Mouse (Mus musculus): Measurements from ENCODE around the gene Slc38a8. TPM values are rescaled to one million over a fixed set of nuclear protein-coding genes. Genes with fewer than 3 reads are reported as not detected.

Slc38a8 gene
- polyA plus RNA-seq, 1 experiment from 2014 or later = not detected

DNA sequence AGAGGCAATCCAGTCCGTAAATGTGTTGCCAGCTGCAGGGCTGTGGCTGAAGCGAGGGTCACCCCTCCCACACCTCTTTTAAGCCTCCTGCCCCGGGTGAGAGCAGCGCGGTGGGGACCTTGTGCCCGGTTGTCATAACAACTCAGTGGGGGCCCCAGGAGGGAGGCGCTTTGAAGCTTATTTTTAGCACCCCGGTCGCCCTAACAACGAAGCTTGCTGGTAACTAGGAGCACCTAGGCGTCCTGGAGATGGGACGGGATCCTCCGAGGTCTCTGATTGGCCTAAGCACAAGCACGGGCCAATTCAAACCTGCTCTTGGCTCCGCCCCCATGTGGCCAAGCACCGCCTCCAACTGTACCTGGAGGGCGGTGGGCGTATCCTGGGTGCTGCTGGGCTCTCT, 35.4 kb downstream of the Slc38a8 start:
- Histone ChIP-seq H3K36me3 (ENCODE audit: control insufficient read depth, insufficient read depth, low read length) (no peaks in the 10 kb centered on the region), H3K4me3 (replicated peaks; ENCODE audit: low read length) (no peak overlapping the region), H3K4me2 (ENCODE audit: low read depth, low read length) (peak overlapping the region; percentile 41; the same call in 1 of the 2 replicates), H3K4me1 (ENCODE audit: control insufficient read depth, insufficient read depth, low read length) (peaks cover 11% of the 10 kb centered on the region; the same call in 1 of the 2 replicates), H3K27me3 (ENCODE audit: control insufficient read depth, insufficient read depth, low read length) (0 out of 2 replicates have a peak, but pooled peaks cover 2% of the 10 kb centered on the region), H3K27ac (ENCODE audit: low read length) (no peak overlapping the region), H3K9ac (ENCODE audit: low read length) (no peak overlapping the region), H3K9me3 (replicated peaks; ENCODE audit: control insufficient read depth, low read length) (no peaks in the 10 kb centered on the region)
- WGBS = 1% methylated on average over 18 of the region's 18 CpGs
- ATAC-seq (ENCODE audit: insufficient read depth, low FRiP score) = peak; percentile 45; the same call in 1 of the 2 replicates

DNA sequence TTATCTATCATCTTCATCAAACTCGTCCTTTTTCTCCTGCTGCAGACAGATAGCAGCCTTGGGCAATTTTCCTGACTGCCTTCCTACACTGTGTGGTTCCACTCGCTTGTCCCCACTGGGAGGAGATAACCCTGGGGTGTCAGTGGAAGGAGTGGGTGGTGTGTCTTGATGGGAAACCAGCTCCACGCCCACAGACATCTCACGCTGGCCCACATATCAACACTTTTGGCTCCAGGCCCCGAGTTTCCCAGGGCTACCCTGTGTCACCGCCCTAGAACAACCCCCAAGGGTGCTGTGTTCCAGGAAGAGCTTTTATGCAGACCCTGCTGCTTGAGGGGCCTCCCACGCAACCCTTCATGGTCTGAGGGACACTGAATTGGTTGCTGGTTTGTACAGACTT, 37.8 kb downstream of the Slc38a8 start:
- 0 out of 2 replicates have a peak, but pooled peaks cover 2% of the 10 kb centered on the region for H3K27me3 ChIP-seq (ENCODE audit: control insufficient read depth, insufficient read depth, low read length)
- H3K9me3 ChIP-seq (replicated peaks; ENCODE audit: control insufficient read depth, low read length) = no peaks in the 10 kb centered on the region
- H3K27ac ChIP-seq (ENCODE audit: low read length) = no peak overlapping the region
- H3K4me1 ChIP-seq (ENCODE audit: control insufficient read depth, insufficient read depth, low read length) = peaks cover 14% of the 10 kb centered on the region; the same call in 1 of the 2 replicates
- WGBS = 69% methylated on average over 7 of the region's 7 CpGs
- no peak for ATAC-seq (ENCODE audit: insufficient read depth, low FRiP score)
- no peaks in the 10 kb centered on the region for H3K36me3 ChIP-seq (ENCODE audit: control insufficient read depth, insufficient read depth, low read length)
- no peak overlapping the region for H3K4me3 ChIP-seq (replicated peaks; ENCODE audit: low read length)
- H3K9ac ChIP-seq (ENCODE audit: low read length) = no peak overlapping the region
- H3K4me2 ChIP-seq (ENCODE audit: low read depth, low read length) = no peak overlapping the region

DNA sequence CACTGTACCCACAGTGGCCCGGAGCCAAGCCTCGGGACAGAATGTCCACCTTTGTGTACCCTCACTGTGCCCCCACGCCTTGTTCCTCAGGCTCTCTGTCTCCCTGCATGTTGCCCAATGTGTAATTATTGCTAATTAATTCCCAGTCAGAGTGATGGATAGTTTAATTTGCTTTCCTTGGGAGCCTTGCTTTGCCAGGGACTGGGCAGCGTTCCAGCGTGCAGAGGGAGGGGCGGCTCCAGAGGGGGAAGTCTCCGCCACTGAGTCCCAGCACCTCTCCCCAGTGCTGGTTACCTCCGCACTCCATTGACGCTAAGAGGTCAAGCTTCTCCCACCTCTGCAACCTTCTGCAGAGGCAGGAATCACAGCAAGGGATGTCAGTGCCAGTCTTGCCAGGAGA, 40.1 kb downstream of the Slc38a8 start:
- 65% methylated on average over 9 of the region's 9 CpGs for WGBS
- H3K4me3 ChIP-seq (replicated peaks; ENCODE audit: low read length) = no peak overlapping the region
- H3K27ac ChIP-seq (ENCODE audit: low read length) = no peak overlapping the region
- H3K36me3 ChIP-seq (ENCODE audit: control insufficient read depth, insufficient read depth, low read length) = no peaks in the 10 kb centered on the region
- ATAC-seq (ENCODE audit: insufficient read depth, low FRiP score) = no peak
- peaks cover 11% of the 10 kb centered on the region; the same call in 1 of the 2 replicates for H3K4me1 ChIP-seq (ENCODE audit: control insufficient read depth, insufficient read depth, low read length)
- 0 out of 2 replicates have a peak, but pooled peaks cover 2% of the 10 kb centered on the region for H3K27me3 ChIP-seq (ENCODE audit: control insufficient read depth, insufficient read depth, low read length)
- no peaks in the 10 kb centered on the region for H3K9me3 ChIP-seq (replicated peaks; ENCODE audit: control insufficient read depth, low read length)
- H3K4me2 ChIP-seq (ENCODE audit: low read depth, low read length) = no peak overlapping the region
- no peak overlapping the region for H3K9ac ChIP-seq (ENCODE audit: low read length)

DNA sequence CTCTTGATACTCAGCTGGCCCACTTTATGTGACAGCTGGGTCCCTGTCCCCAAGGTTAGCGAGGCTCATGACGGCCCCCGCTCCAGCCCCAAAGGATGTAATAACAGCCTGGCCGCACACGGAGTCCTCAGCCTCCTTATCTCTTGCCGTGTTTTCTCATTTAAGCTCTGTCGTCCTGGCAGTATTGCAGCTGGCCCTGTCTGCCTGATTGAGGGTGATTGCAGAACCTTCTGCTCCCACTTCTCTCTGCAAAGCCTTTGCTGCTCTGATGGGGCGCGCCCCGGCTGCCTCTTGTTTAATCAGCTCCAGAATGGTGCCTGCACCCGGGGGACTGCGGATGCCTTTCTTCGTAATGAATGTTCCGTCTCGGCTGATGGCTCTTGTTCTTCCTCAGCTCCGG, 41.8 kb downstream of the Slc38a8 start:
- Histone ChIP-seq H3K36me3 (ENCODE audit: control insufficient read depth, insufficient read depth, low read length) (no peaks in the 10 kb centered on the region), H3K4me3 (replicated peaks; ENCODE audit: low read length) (no peak overlapping the region), H3K9me3 (replicated peaks; ENCODE audit: control insufficient read depth, low read length) (no peaks in the 10 kb centered on the region), H3K4me2 (ENCODE audit: low read depth, low read length) (no peak overlapping the region), H3K27ac (ENCODE audit: low read length) (no peak overlapping the region), H3K4me1 (ENCODE audit: control insufficient read depth, insufficient read depth, low read length) (0 out of 2 replicates have a peak, but pooled peaks cover 4% of the 10 kb centered on the region), H3K27me3 (ENCODE audit: control insufficient read depth, insufficient read depth, low read length) (0 out of 2 replicates have a peak, but pooled peaks cover 2% of the 10 kb centered on the region), H3K9ac (ENCODE audit: low read length) (no peak overlapping the region)
- WGBS = 28% methylated on average over 16 of the region's 16 CpGs
- ATAC-seq (ENCODE audit: insufficient read depth, low FRiP score) = no peak

DNA sequence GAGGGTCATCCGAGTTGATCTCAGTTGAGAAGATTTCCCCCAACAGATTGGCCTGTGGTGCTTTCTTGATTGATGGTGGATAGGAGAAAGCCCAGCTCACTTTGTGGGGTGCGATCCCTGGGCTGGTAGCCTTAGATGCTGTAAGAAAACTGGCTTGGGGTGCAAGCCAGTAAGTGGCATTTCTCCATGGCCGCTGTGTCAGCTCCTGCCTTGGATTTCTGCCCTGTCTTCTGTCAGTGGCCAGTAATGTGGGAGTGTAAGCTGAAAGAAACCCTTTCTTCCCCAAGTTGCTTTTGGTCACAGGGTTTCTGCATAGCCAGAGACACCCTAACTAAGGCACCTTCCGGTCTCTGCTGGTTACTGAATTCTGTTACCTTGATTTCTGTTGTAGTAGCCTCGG, 45.5 kb downstream of the Slc38a8 start:
- 75% methylated on average over 5 of the region's 5 CpGs for WGBS
- no peak overlapping the region for H3K9ac ChIP-seq (ENCODE audit: low read length)
- no peaks in the 10 kb centered on the region for H3K27me3 ChIP-seq (ENCODE audit: control insufficient read depth, insufficient read depth, low read length)
- H3K4me3 ChIP-seq (replicated peaks; ENCODE audit: low read length) = no peak overlapping the region
- H3K36me3 ChIP-seq (ENCODE audit: control insufficient read depth, insufficient read depth, low read length) = no peaks in the 10 kb centered on the region
- ATAC-seq (ENCODE audit: insufficient read depth, low FRiP score) = no peak
- H3K4me1 ChIP-seq (ENCODE audit: control insufficient read depth, insufficient read depth, low read length) = 0 out of 2 replicates have a peak, but pooled peaks cover 4% of the 10 kb centered on the region
- H3K9me3 ChIP-seq (replicated peaks; ENCODE audit: control insufficient read depth, low read length) = no peaks in the 10 kb centered on the region
- H3K4me2 ChIP-seq (ENCODE audit: low read depth, low read length) = no peak overlapping the region
- H3K27ac ChIP-seq (ENCODE audit: low read length) = no peak overlapping the region

DNA sequence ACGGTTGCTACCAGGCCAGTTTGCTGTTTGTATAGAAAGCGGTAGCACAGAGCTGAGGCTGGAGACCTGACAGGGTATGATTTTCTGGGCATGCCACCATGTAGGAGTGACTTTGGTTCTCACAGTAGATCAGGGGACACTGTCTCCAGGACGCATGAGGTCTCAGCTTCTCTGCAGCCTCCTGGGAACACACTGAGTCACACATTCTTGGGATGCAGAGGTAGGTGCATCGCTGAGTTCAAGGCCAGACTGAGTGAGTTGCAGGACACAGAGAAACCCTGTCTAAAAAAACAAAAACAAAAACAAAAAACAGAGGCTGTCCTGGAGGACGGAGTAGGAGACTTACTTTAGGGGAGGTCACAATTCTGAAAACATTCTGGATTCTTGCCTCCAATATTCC, 48.6 kb downstream of the Slc38a8 start:
- H3K27me3 ChIP-seq (ENCODE audit: control insufficient read depth, insufficient read depth, low read length) = peaks cover 7% of the 10 kb centered on the region
- no peak overlapping the region for H3K27ac ChIP-seq (ENCODE audit: low read length)
- no peaks in the 10 kb centered on the region for H3K9me3 ChIP-seq (replicated peaks; ENCODE audit: control insufficient read depth, low read length)
- no peaks in the 10 kb centered on the region for H3K4me1 ChIP-seq (ENCODE audit: control insufficient read depth, insufficient read depth, low read length)
- H3K36me3 ChIP-seq (ENCODE audit: control insufficient read depth, insufficient read depth, low read length) = no peaks in the 10 kb centered on the region
- no peak overlapping the region for H3K4me3 ChIP-seq (replicated peaks; ENCODE audit: low read length)
- 86% methylated on average over 5 of the region's 5 CpGs for WGBS
- H3K4me2 ChIP-seq (ENCODE audit: low read depth, low read length) = no peak overlapping the region
- ATAC-seq (ENCODE audit: insufficient read depth, low FRiP score) = no peak
- H3K9ac ChIP-seq (ENCODE audit: low read length) = no peak overlapping the region

DNA sequence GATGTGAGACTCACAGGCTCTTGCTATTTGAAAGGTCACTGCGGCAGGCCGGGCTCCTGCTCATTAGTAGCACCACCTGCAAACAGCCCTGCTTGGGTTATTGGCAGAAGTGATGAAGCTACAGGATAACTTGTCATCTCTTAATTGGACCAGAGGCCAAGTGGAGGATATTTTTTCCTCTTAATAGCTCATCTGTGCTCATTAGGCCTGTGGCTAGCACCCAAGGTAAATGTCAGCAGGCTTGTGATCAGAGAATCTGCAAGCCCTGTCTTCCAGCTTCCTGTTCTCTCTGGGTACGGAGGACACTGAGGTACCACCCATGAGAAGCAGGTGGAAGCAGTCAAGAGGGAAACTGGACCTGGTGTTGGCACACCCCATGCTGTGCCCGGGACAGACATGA, 50.4 kb downstream of the Slc38a8 start:
- no peak overlapping the region for H3K27ac ChIP-seq (ENCODE audit: low read length)
- no peaks in the 10 kb centered on the region for H3K36me3 ChIP-seq (ENCODE audit: control insufficient read depth, insufficient read depth, low read length)
- H3K9ac ChIP-seq (ENCODE audit: low read length) = no peak overlapping the region
- no peak for ATAC-seq (ENCODE audit: insufficient read depth, low FRiP score)
- H3K4me2 ChIP-seq (ENCODE audit: low read depth, low read length) = no peak overlapping the region
- H3K4me1 ChIP-seq (ENCODE audit: control insufficient read depth, insufficient read depth, low read length) = peaks cover 3% of the 10 kb centered on the region
- no peak overlapping the region for H3K4me3 ChIP-seq (replicated peaks; ENCODE audit: low read length)
- 87% methylated on average over 4 of the region's 4 CpGs for WGBS
- no peaks in the 10 kb centered on the region for H3K9me3 ChIP-seq (replicated peaks; ENCODE audit: control insufficient read depth, low read length)
- H3K27me3 ChIP-seq (ENCODE audit: control insufficient read depth, insufficient read depth, low read length) = peaks cover 16% of the 10 kb centered on the region

DNA sequence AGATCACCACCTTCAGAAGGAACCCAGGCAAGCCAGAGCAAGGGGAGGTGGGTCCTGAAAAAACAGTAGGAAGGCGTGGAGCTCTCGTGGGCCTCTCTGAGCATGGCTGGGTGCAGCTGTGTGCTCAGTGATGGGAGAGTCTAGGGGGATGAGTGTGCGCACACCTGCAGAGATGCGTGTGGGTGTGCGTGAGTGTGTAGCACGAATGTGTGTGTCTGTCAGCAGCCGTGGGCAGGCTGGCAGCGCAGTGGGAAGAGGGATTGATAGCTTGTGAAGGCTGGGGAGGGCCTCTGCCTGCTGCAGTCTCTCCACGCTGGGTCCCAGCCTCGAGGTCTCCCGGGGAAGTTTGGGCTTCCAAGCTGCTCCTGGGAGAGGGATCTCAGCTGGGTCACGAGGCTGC, 51.9 kb downstream of the Slc38a8 start:
- Histone ChIP-seq H3K36me3 (ENCODE audit: control insufficient read depth, insufficient read depth, low read length) (no peaks in the 10 kb centered on the region), H3K4me1 (ENCODE audit: control insufficient read depth, insufficient read depth, low read length) (peaks cover 5% of the 10 kb centered on the region), H3K4me3 (replicated peaks; ENCODE audit: low read length) (no peak overlapping the region), H3K4me2 (ENCODE audit: low read depth, low read length) (no peak overlapping the region), H3K27ac (ENCODE audit: low read length) (no peak overlapping the region), H3K27me3 (ENCODE audit: control insufficient read depth, insufficient read depth, low read length) (peaks cover 16% of the 10 kb centered on the region), H3K9me3 (replicated peaks; ENCODE audit: control insufficient read depth, low read length) (no peaks in the 10 kb centered on the region), H3K9ac (ENCODE audit: low read length) (no peak overlapping the region)
- ATAC-seq (ENCODE audit: insufficient read depth, low FRiP score) = no peak
- WGBS = 70% methylated on average over 12 of the region's 12 CpGs

DNA sequence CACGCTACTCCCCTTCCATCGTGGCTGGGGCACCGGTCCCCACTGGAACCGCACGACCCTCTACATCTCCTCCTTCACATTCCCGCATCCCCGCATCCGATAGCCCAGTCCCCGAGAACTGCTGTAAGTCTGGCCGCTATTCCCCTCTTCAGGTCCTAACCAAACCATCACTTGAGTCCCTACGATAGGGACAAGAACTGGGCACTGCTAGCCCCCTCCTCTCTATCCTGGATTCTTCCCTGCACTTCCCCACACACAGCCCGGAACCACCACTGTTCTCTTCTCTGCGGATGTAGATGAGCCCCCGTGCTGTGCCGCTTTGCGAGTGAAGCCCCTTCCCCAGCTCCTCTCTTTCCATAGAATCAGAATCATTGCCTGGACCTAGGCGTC, 53.7 kb downstream of the Slc38a8 start:
- Histone ChIP-seq H3K9ac (ENCODE audit: low read length) (no peak overlapping the region), H3K4me3 (replicated peaks; ENCODE audit: low read length) (peak overlapping the region; percentile 65), H3K4me1 (ENCODE audit: control insufficient read depth, insufficient read depth, low read length) (peaks cover 5% of the 10 kb centered on the region), H3K4me2 (ENCODE audit: low read depth, low read length) (peak overlapping the region; percentile 100; the same call in 1 of the 2 replicates), H3K27ac (ENCODE audit: low read length) (no peak overlapping the region), H3K9me3 (replicated peaks; ENCODE audit: control insufficient read depth, low read length) (no peaks in the 10 kb centered on the region), H3K36me3 (ENCODE audit: control insufficient read depth, insufficient read depth, low read length) (no peaks in the 10 kb centered on the region), H3K27me3 (ENCODE audit: control insufficient read depth, insufficient read depth, low read length) (peaks cover 16% of the 10 kb centered on the region)
- no peak for ATAC-seq (ENCODE audit: insufficient read depth, low FRiP score)
- WGBS = 6% methylated on average over 17 of the region's 17 CpGs

All from stomach, embryonic 16.5 days (tissue).